Mouse (Mus musculus) hindbrain, embryonic 16.5 days (tissue): ENCODE results near the gene Irak4. TPM values are rescaled to one million over a fixed set of nuclear protein-coding genes. Genes with fewer than 3 reads are reported as not detected.
A peak's percentile ranks its signal among the peaks of the same experiment; 100 is the strongest.

Experiments used
- ATAC-seq: fragments of 200-750 bp; cut with Nextera tagmentation; 2 replicates; pipeline ENCODE4 v1.8.0; 2017; ENCODE audit warnings: moderate TSS enrichment, moderate library complexity
- H3K27ac ChIP-seq: fragments of 300-500 bp; sonication (generic); 2 replicates; pipeline ENCODE4 v1.5.1; 2014; ENCODE audit warnings: low read depth, mild to moderate bottlenecking, control low read depth, low read length, moderate library complexity
- H3K27me3 ChIP-seq: fragments of 300-500 bp; sonication (generic); replicated peaks from 2 replicates; pipeline ENCODE4 v1.6.1; 2014; ENCODE audit warnings: low read length; ENCODE audit not compliant: control insufficient read depth, insufficient read depth
- H3K36me3 ChIP-seq: fragments of 300-500 bp; sonication (generic); 2 replicates; pipeline ENCODE4 v1.6.1; 2014; ENCODE audit warnings: mild to moderate bottlenecking, low read length, moderate library complexity, mixed read lengths; ENCODE audit not compliant: control insufficient read depth, insufficient read depth
- H3K4me1 ChIP-seq: fragments of 300-500 bp; sonication (generic); 2 replicates; pipeline ENCODE4 v1.6.1; 2014; ENCODE audit warnings: low read depth, low read length; ENCODE audit not compliant: control insufficient read depth, insufficient read depth
- H3K4me2 ChIP-seq: fragments of 300-500 bp; sonication (generic); 2 replicates; pipeline ENCODE4 v1.6.1; 2014; ENCODE audit warnings: mild to moderate bottlenecking, low read length, control low read depth, moderate library complexity
- H3K4me3 ChIP-seq: fragments of 300-500 bp; sonication (generic); 2 replicates; pipeline ENCODE4 v1.5.1; 2014; ENCODE audit warnings: mild to moderate bottlenecking, low read length, control low read depth, moderate library complexity
- H3K9ac ChIP-seq: fragments of 300-500 bp; sonication (generic); 2 replicates; pipeline ENCODE4 v1.6.1; 2014; ENCODE audit warnings: low read depth, mild to moderate bottlenecking, control low read depth, low read length, moderate library complexity
- H3K9me3 ChIP-seq: fragments of 300-500 bp; sonication (generic); 2 replicates; pipeline ENCODE4 v1.6.1; 2014; ENCODE audit warnings: mild to moderate bottlenecking, low read length, moderate library complexity; ENCODE audit not compliant: control insufficient read depth
- WGBS: fragments of 180-500 bp; shearing (Covaris S2); extraction: QIAGEN DNeasy Blood & Tissue Kit; methylation state at CpG from one replicate; pipeline ENCODE4 v1.1.7; 2014; 5-methylcytosine and 5-hydroxymethylcytosine counted together
- polyA plus RNA-seq: library from polyadenylated mRNA; unstranded; fragments of >200 nt; fragmentation: Nextera tagmentation; extraction: Ambion mirVana; gene quantifications from 2 replicates; pipeline ENCODE4 v1.2.1, GENCODE M21; 2015

Irak4 gene
- polyA plus RNA-seq, 1 experiment from 2014 or later, result 1.7 TPM

DNA sequence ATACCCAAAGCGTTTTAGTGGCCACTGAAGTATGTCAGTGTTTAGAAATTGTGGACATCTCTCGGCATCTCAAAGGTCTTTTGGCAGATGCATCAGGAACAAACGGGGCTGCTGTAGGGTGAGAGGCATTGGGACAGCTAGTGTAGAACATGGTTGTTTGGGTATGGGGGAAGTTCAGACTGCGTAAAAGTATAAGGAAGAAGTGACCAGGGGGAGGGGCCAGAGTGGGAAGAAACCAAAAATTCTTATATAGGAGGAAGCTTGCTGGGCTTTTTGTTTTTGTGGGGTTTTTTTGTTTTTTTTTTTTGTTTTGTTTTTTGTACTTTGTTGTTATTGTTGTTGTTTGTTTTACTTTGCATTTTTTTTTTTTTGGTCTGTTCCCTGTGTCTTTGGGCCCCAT lies 1.4 kb downstream of the Irak4 start:
- Histone ChIP-seq H3K4me1 (peaks cover 5% of the 10 kb centered on the region), H3K4me3 (no peak overlapping the region), H3K9me3 (peaks cover 1% of the 10 kb centered on the region; the same call in 1 of the 2 replicates), H3K27me3 (no peaks in the 10 kb centered on the region), H3K27ac (no peak overlapping the region), H3K9ac (no peak overlapping the region), H3K36me3 (no peaks in the 10 kb centered on the region), H3K4me2 (no peak overlapping the region)
- WGBS, result 85% methylated on average over 4 of the region's 4 CpGs
- ATAC-seq, result no peak

- no peak overlapping the region for H3K4me2 ChIP-seq
- no peaks in the 10 kb centered on the region for H3K27me3 ChIP-seq
- no peak for ATAC-seq
- no peaks in the 10 kb centered on the region for H3K4me1 ChIP-seq
- no peaks in the 10 kb centered on the region for H3K36me3 ChIP-seq
- WGBS, result 92% methylated on average over 9 of the region's 9 CpGs
- no peak overlapping the region for H3K9ac ChIP-seq
- H3K9me3 ChIP-seq, result peaks cover 7% of the 10 kb centered on the region; the same call in 1 of the 2 replicates
- no peak overlapping the region for H3K27ac ChIP-seq
- no peak overlapping the region for H3K4me3 ChIP-seq
Observed at GRCm38 (mm10) chr15:94553536-94553935, 10.1 kb downstream of the Irak4 start.

DNA sequence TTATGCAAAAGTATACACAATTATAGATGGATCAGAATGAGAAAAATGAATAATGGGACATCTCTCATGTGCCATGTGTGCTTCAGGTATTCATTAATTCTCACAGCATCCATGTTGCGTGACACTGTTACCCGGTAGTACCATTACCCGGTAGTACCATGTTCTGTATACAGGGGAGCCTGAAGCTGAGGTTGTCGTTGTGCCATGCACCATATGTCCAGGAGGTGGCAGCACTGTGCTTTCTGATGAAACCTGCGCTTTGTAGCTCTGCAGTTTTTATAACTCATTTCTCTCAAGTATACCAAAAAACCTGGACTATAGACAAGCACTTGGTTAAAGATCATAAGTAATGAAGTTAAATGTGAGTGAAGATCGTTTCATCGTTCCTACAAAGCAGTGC lies 14.0 kb downstream of the Irak4 start:
- Histone ChIP-seq H3K36me3 (no peaks in the 10 kb centered on the region), H3K9ac (no peak overlapping the region), H3K4me1 (no peaks in the 10 kb centered on the region), H3K27ac (no peak overlapping the region), H3K4me2 (no peak overlapping the region), H3K9me3 (no peaks in the 10 kb centered on the region), H3K27me3 (no peaks in the 10 kb centered on the region), H3K4me3 (no peak overlapping the region)
- WGBS, result 22% methylated on average over 7 of the region's 7 CpGs
- peak; percentile 56; the same call in 1 of the 2 replicates for ATAC-seq

- H3K4me1 ChIP-seq, result no peaks in the 10 kb centered on the region
- no peaks in the 10 kb centered on the region for H3K9me3 ChIP-seq
- no peak overlapping the region for H3K27ac ChIP-seq
- ATAC-seq, result no peak
- H3K36me3 ChIP-seq, result no peaks in the 10 kb centered on the region
- H3K9ac ChIP-seq, result no peak overlapping the region
- no peaks in the 10 kb centered on the region for H3K27me3 ChIP-seq
- WGBS, result 85% methylated on average over 17 of the region's 17 CpGs
- H3K4me3 ChIP-seq, result no peak overlapping the region
- no peak overlapping the region for H3K4me2 ChIP-seq
Observed at GRCm38 (mm10) chr15:94558895-94559656, 15.6 kb downstream of the Irak4 start.

- Histone ChIP-seq H3K4me3 (no peak overlapping the region), H3K9me3 (no peaks in the 10 kb centered on the region), H3K4me1 (no peaks in the 10 kb centered on the region), H3K36me3 (no peaks in the 10 kb centered on the region), H3K4me2 (no peak overlapping the region), H3K9ac (no peak overlapping the region), H3K27ac (no peak overlapping the region), H3K27me3 (no peaks in the 10 kb centered on the region)
- ATAC-seq, result no peak
- 89% methylated on average over 2 of the region's 2 CpGs for WGBS
Observed at GRCm38 (mm10) chr15:94564909-94565308, 21.5 kb downstream of the Irak4 start.

DNA sequence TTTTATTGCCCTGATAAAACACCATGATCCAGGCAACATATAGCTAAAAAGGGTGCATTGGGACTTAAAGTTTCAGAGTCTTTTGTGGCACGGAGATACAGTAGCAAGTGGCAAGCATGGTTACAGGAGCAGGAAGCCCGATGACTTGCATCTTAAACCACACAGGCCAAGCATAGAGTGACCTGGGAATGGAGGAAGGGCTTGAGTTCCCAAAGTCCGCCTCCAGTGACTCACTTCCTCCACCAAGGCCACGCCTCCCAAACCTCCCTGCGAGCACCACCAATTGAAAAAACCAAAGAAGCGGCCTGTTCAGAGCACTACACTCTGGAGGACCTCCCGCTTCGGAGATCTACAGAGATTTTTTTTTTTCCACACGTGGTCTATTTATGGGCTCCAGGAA lies 22.4 kb downstream of the Irak4 start:
- Histone ChIP-seq H3K4me1 (no peaks in the 10 kb centered on the region), H3K4me2 (no peak overlapping the region), H3K9me3 (no peaks in the 10 kb centered on the region), H3K27ac (no peak overlapping the region), H3K27me3 (no peaks in the 10 kb centered on the region), H3K36me3 (no peaks in the 10 kb centered on the region), H3K4me3 (no peak overlapping the region), H3K9ac (no peak overlapping the region)
- no peak for ATAC-seq
- WGBS, result 91% methylated on average over 9 of the region's 9 CpGs

- ATAC-seq, result no peak
- WGBS, result 88% methylated on average over 10 of the region's 10 CpGs
Observed at GRCm38 (mm10) chr15:94568496-94569182, 25.2 kb downstream of the Irak4 start.

DNA sequence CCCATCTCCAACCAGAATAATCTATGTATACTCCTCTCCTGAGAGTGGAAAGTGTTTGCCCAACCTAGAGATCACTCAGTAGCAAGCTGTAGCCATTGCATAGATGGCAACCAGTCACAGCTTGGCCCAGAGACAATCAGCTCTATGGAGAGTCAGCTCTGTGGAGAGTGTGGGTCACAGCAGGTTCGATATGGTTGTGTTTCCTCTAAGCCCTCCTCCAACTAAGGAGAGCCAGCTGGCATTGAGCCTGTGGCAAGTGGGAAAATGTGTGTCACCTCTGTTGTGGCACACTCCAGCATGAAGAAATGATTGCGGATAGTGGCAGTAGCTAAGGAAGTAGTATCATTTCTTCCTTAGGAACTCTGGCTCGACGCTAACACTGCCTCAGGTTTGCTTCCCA lies 28.1 kb downstream of the Irak4 start:
- no peaks in the 10 kb centered on the region for H3K4me1 ChIP-seq
- no peaks in the 10 kb centered on the region for H3K9me3 ChIP-seq
- ATAC-seq, result no peak
- no peaks in the 10 kb centered on the region for H3K27me3 ChIP-seq
- no peak overlapping the region for H3K4me2 ChIP-seq
- no peak overlapping the region for H3K9ac ChIP-seq
- H3K4me3 ChIP-seq, result no peak overlapping the region
- H3K36me3 ChIP-seq, result no peaks in the 10 kb centered on the region
- H3K27ac ChIP-seq, result no peak overlapping the region
- 82% methylated on average over 4 of the region's 4 CpGs for WGBS

More at GRCm38 (mm10) chr15:94568496-94569182, 25.2 kb downstream of the Irak4 start:
- Histone ChIP-seq H3K9me3 (no peaks in the 10 kb centered on the region), H3K4me3 (no peak overlapping the region), H3K9ac (no peak overlapping the region), H3K4me2 (no peak overlapping the region), H3K27me3 (no peaks in the 10 kb centered on the region), H3K27ac (no peak overlapping the region), H3K36me3 (no peaks in the 10 kb centered on the region), H3K4me1 (no peaks in the 10 kb centered on the region)

DNA sequence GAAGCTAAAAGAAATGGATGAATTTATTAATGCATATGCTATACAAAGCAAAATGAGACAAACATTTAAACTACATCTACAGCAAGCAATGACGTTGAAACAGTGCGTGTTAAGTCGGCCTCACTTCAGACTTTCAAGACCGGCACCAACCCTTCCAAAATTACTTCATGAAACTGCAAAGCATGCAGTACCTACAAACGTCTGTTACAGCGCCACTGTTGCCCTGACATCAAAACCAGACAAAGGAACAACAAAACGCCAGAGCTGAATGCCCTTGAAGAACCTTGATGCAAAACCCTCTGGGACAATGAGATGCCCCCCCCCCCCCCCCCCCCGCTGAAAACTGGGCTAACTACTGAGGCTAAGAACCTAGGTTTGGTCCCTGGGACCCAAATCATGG lies 29.3 kb downstream of the Irak4 start:
- H3K4me1 ChIP-seq, result no peaks in the 10 kb centered on the region
- no peak overlapping the region for H3K4me2 ChIP-seq
- no peak overlapping the region for H3K4me3 ChIP-seq
- WGBS, result 59% methylated on average over 8 of the region's 8 CpGs
- ATAC-seq, result no peak
- no peak overlapping the region for H3K9ac ChIP-seq
- no peaks in the 10 kb centered on the region for H3K9me3 ChIP-seq
- H3K27ac ChIP-seq, result no peak overlapping the region
- no peaks in the 10 kb centered on the region for H3K36me3 ChIP-seq
- no peaks in the 10 kb centered on the region for H3K27me3 ChIP-seq
